Mouse (Mus musculus) E14TG2a.4 (cell line): ENCODE results near the gene Dnajc15.
"Not testable (repeated sequence)": the region's sequence is repeated elsewhere in the genome, so short reads cannot be mapped to it uniquely, and the experiment has no call there.

ENCODE experiments used
- CTCF ChIP-seq: conservative IDR thresholded peaks from 2 replicates; pipeline ENCODE4 v1.5.1; 2014; ENCODE audit warnings: low read length
- NANOG ChIP-seq: IDR thresholded peaks from 2 replicates; pipeline ENCODE4 v1.6.1; 2014; ENCODE audit warnings: borderline replicate concordance, low read length, mixed read lengths
- POU5F1 ChIP-seq: IDR thresholded peaks from 2 replicates; pipeline ENCODE4 v1.6.1; 2014; ENCODE audit warnings: low read length, borderline replicate concordance

GRCm38 (mm10) chr14:77877876-77878275 is 3.0 kb upstream of the Dnajc15 start:
- not testable (repeated sequence) for TF ChIP-seq CTCF, POU5F1, NANOG
